Mouse (Mus musculus): Measurements from ENCODE around the gene Ltbp2.

The Ltbp2 gene

DNA sequence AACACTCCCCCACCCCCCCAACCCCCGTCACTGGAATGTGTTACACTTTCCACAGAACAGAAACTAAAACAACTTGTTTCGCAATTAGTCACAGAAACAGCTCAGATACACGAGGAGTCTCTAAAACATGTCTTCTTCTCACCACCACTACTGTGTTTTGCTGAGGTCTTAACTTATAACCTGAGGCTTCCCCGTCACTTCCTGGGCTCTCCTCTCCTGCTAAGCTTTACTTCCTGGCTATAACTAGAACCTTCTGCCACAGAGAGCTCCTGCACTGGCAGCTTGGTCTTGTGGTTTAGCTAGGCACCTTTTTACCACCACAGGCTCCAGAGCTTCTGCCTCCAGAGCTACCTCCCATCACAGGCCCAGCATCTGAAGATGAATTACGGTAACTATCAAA lies 113.8 kb downstream of the Ltbp2 start:
- peak; percentile 85 for DNase-seq (ENCODE audit: low read depth, low spot score)

DNA sequence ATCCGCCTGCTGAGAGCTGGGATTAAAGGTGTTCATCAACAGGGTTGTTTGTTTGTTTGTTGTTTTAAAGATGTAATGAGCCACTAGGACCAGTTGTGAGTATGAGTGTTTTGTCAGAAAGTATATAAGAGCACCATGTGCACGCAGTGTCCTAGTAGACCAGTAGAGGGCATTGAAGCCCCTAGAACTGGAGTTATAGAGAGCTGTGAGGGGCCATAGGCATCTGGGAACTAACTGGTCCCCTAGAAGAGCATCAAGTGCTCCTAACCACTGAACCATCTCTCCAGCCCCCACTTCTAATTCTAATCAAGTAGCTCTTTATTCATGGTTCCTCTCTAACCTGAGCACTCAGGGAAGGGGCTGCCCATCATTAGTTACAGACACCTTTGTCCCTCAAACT lies 117.3 kb downstream of the Ltbp2 start:
- DNase-seq (ENCODE audit: low read depth, low spot score) = peak; percentile 60

DNA sequence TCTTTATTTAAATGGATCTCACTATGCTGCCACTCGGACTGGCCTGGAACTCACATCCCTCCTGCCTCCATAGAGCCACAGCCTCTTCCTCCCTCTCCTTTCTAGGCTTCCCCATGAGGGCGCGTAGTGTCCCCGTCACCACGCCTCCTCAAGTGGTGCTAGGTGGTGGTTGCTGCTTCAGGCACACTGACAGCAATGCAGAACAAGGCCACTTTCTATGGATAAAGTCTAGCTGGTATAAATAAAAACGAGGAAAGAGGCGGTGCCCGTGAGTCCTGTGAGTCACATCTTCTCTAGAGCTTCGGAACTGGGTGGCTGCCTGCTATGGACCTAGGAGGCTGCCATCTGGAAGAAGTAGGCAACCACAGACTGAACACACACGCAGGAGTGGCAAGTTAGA lies 120.3 kb downstream of the Ltbp2 start:
- DNase-seq (ENCODE audit: low read depth, low spot score) = no peak

DNA sequence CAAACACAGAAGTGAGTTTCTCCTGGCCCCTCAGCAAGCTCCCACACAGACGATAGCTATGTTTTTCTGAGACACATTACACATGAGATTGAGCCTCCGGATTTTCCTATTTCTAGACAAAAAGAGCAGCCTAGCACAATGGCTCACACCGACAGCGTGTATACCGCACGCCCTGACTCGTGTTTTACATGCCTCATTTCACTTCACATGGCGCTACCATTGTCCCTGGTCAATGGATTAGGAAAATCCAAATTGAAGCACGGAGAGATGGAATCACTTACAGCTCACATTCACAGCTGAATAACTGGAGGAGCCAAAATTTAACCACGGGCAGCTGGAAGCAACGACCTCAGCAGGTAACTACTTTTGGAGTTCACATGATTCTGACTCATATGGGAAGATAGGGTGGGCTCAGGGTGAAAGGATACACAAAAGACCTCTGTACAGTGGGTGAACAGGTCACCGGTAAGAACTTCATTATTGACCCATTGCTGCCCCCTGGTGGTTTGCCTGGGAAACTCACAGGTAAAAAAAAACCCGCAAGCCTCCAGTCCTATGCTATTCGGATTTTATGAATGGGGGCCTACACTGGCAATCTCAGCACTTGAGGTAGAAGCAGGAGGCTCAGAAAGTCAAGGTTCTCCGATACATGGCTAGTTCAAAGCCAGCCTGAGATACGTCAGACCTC lies 121.2 kb downstream of the Ltbp2 start:
- DNase-seq (ENCODE audit: low read depth, low spot score) = peak; percentile 76

DNA sequence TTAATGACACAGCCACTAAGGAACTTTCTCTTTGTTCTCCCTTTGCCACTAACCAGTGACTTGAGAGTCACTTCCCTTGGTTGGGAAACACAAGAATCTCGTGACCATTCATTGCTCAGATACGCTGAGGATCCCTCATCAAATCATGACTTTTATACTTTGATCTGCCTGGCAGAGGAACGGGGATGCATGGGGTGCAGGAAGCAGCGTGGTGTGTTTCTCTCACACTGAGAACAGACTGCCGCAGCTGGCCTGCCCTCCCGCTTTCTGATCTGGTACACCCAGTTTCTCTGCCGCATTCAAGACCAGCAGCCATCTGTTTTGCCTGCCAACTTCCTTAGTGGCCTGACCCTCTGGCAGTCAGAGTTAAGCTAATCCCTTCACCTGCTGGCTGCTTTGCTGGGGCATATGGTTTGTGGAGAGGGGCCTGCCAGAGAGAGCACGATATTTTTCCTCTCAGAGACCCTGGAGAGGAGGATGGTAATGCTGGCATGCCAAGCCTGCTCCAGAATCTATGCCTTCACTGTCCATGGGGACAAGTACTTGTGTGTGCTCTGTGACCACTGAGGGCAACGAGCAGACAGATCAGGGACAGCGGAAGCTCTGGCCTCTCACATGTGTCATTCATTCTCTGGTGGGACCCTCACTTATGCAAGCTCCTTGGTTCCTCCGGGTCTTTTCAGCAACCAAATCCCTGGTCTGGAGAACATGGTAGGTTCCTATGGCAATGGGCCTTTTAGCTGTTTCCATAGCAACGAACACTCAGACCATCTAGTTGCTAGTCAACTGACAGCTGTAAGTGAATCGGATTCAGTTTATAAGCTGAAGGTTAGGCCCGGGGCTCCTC lies 124.0 kb downstream of the Ltbp2 start:
- DNase-seq (ENCODE audit: low read depth, low spot score) = no peak

DNA sequence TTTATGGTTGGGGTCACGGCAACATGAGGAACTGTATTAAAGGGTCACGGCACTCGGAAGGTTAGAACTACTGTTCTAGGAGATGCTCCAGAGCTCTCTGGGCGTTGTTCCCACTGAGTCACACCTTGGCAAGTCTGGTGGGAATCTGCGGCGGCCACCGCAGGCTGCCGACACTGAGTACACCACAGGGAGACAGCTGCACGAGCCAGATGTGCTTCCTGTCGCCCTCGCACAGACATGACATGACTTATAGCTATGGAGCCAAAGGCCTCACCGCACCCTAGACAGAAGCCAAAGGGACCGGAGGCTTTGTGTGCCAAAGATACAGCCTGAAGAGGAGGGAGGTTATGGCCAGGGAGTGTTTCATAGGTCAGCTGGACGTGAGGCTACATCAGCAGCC lies 125.7 kb downstream of the Ltbp2 start:
- DNase-seq (ENCODE audit: low read depth, low spot score) = no peak

DNA sequence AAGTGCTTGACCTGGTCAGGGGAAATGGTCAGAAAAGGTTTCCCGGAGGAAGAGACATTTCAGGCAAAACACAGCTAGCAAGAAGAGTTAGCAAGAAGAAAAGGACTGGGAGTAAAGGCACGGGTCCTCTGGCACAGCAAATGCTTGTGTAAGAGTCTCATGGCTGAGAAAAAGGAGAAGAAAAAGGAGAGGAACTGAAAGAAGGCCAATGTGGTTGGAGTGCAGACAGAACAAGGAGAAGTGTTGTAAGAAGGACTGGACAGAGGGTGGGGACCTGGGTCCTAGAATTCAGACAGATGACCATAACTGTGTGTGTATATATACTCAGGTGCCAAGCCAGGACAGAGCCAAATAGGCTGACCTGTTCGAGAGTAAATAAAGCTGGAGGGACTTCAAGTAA lies 128.2 kb downstream of the Ltbp2 start:
- no peak for DNase-seq (ENCODE audit: low read depth, low spot score)

DNA sequence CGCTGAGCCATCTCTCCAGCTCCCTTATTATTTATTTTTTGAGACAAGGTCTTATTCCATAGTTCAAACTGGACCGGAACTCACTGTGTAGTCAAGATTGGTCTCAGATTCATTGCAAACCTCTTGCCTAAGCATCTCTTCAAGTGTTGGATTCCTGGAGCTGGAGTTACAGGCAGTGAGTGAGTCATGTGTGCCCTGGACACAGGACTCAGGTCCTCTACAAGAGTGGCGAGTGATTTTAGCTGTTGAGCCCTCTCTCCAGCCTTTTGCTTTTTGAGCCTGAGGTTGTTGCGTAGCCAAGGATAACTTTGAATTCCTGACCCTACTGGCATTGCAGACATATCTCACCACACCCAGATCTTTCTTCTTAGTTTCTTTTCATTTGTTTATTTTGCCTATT lies 130.6 kb downstream of the Ltbp2 start:
- no peak for DNase-seq (ENCODE audit: low read depth, low spot score)

DNA sequence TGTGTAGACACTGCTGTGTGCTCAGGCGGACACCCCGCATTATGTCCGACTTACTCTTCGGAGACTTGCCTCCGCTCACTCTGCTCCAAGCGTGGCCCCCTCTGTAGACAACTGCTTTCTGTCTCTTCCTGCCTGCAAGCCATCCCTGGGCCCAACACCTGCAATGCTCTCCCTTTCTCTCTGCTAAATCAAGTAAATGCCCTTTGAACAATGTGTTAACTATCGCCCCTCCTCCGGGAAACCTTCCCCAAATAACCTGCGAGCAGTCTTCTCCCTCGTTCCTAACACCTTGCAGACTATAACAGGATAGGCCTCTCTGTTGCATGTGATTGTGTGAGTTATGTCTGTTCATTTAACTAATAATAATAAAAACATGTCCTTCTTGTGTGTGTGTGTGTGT lies 132.8 kb downstream of the Ltbp2 start:
- DNase-seq (ENCODE audit: low read depth, low spot score) = no peak

DNA sequence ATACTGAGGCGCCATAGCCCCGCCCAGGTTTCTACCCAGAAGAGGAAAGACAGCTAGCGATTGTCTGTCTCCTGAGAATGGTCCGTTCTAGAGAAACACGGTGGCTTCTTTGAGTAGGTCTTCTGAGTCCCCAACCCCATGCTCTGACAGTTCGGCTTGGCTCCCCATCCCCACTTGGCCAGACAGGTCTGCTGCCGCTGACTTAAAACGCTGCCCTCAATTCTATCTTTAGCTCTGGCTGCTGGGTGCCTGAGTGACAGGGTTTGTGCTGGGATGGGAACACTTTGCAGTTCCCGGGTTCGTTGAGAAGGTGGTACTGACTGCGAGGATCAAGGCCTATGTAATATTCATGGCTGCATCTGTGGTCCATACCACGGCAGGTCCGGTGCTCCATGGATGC lies 143.0 kb downstream of the Ltbp2 start:
- DNase-seq (ENCODE audit: low read depth, low spot score) = no peak

Measured in CD4-positive, CD25-positive, alpha-beta regulatory T cell, adult 2 months (primary cell).